Mouse (Mus musculus) small intestine, adult 2 months (tissue): Measurements from ENCODE around the gene Clic4. TPM values are rescaled to one million over a fixed set of nuclear protein-coding genes. Genes with fewer than 3 reads are reported as not detected.

Source experiments
- H3K27ac ChIP-seq: fragments of 200-500 bp; 2 replicates; pipeline ENCODE4 v1.5.1; 2012; ENCODE audit warnings: low read depth, low read length, control low read depth, inconsistent platforms; ENCODE audit not compliant: insufficient read depth
- H3K27me3 ChIP-seq: fragments of 200-500 bp; 2 replicates; pipeline ENCODE4 v1.6.1; 2012; ENCODE audit warnings: mild to moderate bottlenecking, moderate library complexity, low read length, inconsistent platforms; ENCODE audit not compliant: control insufficient read depth, insufficient read depth
- H3K36me3 ChIP-seq: fragments of 200-500 bp; 2 replicates; pipeline ENCODE4 v1.6.1; 2012; ENCODE audit warnings: mild to moderate bottlenecking, low read length, control low read depth, inconsistent platforms; ENCODE audit not compliant: control insufficient read depth, insufficient read depth
- H3K4me1 ChIP-seq: fragments of 200-500 bp; 2 replicates; pipeline ENCODE4 v1.6.1; 2012; ENCODE audit warnings: low read length, inconsistent platforms, mixed read lengths; ENCODE audit not compliant: control insufficient read depth, insufficient read depth, insufficient read length
- H3K4me3 ChIP-seq: fragments of 200-500 bp; 2 replicates; pipeline ENCODE4 v1.5.1; 2012; ENCODE audit warnings: low read depth, mild to moderate bottlenecking, control low read depth, inconsistent platforms, low read length, moderate library complexity
- CTCF ChIP-seq: fragments of 200-500 bp; IDR thresholded peaks from 2 replicates; pipeline ENCODE4 v1.5.1; 2012; ENCODE audit warnings: low read depth, mild to moderate bottlenecking, control low read depth, inconsistent platforms, low read length, moderate library complexity, mixed read lengths; ENCODE audit not compliant: insufficient replicate concordance, insufficient read length; ENCODE audit errors: extremely low read depth
- POLR2A ChIP-seq: fragments of 200-500 bp; IDR thresholded peaks from 2 replicates; pipeline ENCODE4 v1.6.1; 2012; ENCODE audit warnings: low read depth, mild to moderate bottlenecking, control low read depth, inconsistent platforms, low read length, moderate library complexity
- WGBS: fragments of 180-500 bp; shearing (Covaris S2); methylation state at CpG from one replicate; pipeline ENCODE4 v1.1.7; 2018; 5-methylcytosine and 5-hydroxymethylcytosine counted together
- polyA plus RNA-seq: library from polyadenylated mRNA; depleted of rRNA; stranded (reverse); fragments of >200 nt; gene quantifications from 2 replicates; pipeline ENCODE4 v1.2.3, GENCODE M21; 2012

The Clic4 gene
- polyA plus RNA-seq, 1 experiment, result 26.2 TPM

GRCm38 (mm10) chr4:135251801-135252200 is 20.8 kb downstream of the Clic4 start:
- Histone ChIP-seq H3K4me3 (no peak overlapping the region), H3K27ac (no peak overlapping the region), H3K36me3 (no peaks in the 10 kb centered on the region), H3K4me1 (peaks cover 3% of the 10 kb centered on the region; the same call in 1 of the 2 replicates), H3K27me3 (no peaks in the 10 kb centered on the region)
- no peak for TF ChIP-seq POLR2A
- no peak for TF ChIP-seq CTCF
- WGBS, result 77% methylated on average over 2 of the region's 2 CpGs

DNA sequence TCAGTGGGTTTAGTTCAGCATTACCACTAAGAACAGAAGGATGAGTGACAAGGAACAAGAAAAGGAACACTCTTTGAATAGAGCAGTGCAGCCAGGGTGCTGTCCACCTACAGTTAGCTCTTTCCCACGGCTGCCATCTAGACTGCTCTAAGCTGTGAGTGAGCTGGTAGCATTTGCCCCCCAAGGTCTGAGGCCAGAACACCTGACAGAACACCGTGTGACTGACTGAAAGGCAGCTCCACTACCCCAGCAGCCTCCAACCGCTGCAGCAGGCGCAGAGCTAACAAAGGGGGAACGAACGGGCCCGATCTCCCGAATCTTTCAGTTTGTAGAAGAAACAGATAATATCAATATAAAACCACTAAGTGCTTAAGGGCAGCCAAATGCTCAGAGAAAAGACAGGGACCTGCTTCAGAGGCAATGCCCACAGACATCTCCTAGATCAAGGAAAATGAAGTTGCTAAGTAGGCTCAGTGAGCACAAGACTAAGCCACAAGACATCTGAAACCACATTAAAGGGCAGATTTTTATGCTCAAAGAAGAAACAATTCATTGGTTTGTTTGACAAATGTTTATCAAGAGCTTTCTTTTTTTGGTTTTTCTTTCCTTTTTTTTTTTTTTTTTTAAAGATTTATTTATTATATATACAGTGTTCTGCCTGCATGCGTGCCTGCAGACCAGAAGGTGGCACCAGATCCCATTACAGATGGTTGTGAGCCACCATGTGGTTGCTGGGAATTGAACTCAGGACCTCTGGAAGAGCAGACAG is 24.2 kb downstream of the Clic4 start:
- Histone ChIP-seq H3K27ac (no peak overlapping the region), H3K4me1 (peaks cover 4% of the 10 kb centered on the region; the same call in 1 of the 2 replicates), H3K27me3 (0 out of 2 replicates have a peak, but pooled peaks cover 3% of the 10 kb centered on the region), H3K4me3 (no peak overlapping the region), H3K36me3 (no peaks in the 10 kb centered on the region)
- 75% methylated on average over 9 of the region's 9 CpGs for WGBS
- TF ChIP-seq CTCF (no peak), POLR2A (no peak)

DNA sequence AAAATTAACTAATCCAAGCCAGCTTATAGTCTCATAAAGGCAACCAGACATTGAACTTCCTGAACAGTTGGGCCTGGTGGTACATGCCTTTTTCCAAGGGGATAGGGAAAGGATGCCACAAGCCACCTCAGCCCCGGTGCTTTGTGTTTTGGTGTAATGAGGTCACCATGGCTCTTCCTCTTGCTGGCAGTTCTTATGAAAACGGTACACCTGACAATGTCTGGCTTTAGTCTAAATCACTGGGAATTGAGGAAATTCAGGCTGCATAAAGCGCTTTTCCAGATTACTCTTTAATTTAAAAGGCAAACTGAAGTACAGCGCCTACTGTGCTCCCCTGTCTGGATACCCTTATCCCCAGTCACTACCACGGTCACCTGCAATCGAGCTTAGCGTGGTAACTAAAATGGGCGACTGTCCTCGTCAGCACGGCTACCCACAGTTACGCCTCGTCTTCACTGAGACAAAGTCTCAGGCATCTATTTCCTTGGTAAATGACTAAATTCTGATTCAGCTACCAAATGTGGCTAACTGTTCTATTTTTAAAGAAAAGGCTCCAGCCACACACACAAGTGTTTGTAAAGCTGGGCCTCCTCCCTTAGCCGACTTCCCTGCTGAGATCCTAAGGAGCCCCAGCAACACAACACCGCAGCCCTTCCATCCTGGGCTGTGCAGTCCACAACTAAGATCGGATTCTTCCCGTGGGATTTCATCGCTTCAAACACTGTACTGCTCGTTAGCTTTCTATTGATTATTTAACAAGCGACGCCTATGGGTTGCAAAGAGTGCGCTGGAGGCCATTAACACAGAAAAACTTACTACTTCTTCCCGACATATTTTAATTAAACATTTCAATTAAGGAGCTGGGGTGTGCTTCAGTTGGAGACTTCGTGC is 25.5 kb downstream of the Clic4 start:
- 0 out of 2 replicates have a peak, but pooled peaks cover 3% of the 10 kb centered on the region for H3K27me3 ChIP-seq
- H3K27ac ChIP-seq, result no peak overlapping the region
- H3K36me3 ChIP-seq, result no peaks in the 10 kb centered on the region
- H3K4me3 ChIP-seq, result no peak overlapping the region
- WGBS, result 74% methylated on average over 23 of the region's 23 CpGs
- peaks cover 4% of the 10 kb centered on the region; the same call in 1 of the 2 replicates for H3K4me1 ChIP-seq
- TF ChIP-seq POLR2A (no peak), CTCF (no peak)

GRCm38 (mm10) chr4:135246444-135246843 is 26.2 kb downstream of the Clic4 start:
- 26% methylated on average over 2 of the region's 2 CpGs for WGBS
- Histone ChIP-seq H3K36me3 (no peaks in the 10 kb centered on the region), H3K27ac (no peak overlapping the region), H3K4me3 (no peak overlapping the region), H3K4me1 (peaks cover 7% of the 10 kb centered on the region; the same call in 1 of the 2 replicates), H3K27me3 (0 out of 2 replicates have a peak, but pooled peaks cover 3% of the 10 kb centered on the region)
- TF ChIP-seq POLR2A, result no peak
- no peak for TF ChIP-seq CTCF

- Histone ChIP-seq H3K36me3 (no peaks in the 10 kb centered on the region), H3K4me1 (peaks cover 7% of the 10 kb centered on the region; the same call in 1 of the 2 replicates), H3K27me3 (0 out of 2 replicates have a peak, but pooled peaks cover 3% of the 10 kb centered on the region), H3K27ac (no peak overlapping the region), H3K4me3 (no peak overlapping the region)
- TF ChIP-seq CTCF, result no peak
- no peak for TF ChIP-seq POLR2A
- 26% methylated on average over 11 of the region's 11 CpGs for WGBS
Observed at GRCm38 (mm10) chr4:135245841-135246240, 26.8 kb downstream of the Clic4 start.

GRCm38 (mm10) chr4:135244335-135244734 is 28.3 kb downstream of the Clic4 start:
- H3K4me1 ChIP-seq, result peaks cover 7% of the 10 kb centered on the region; the same call in 1 of the 2 replicates
- 0 out of 2 replicates have a peak, but pooled peaks cover 3% of the 10 kb centered on the region for H3K27me3 ChIP-seq
- H3K27ac ChIP-seq, result no peak overlapping the region
- H3K4me3 ChIP-seq, result no peak overlapping the region
- 93% methylated on average over 3 of the region's 3 CpGs for WGBS
- H3K36me3 ChIP-seq, result no peaks in the 10 kb centered on the region
- TF ChIP-seq CTCF (peak; percentile 60; the same call in 1 of the 2 replicates), POLR2A (no peak)

DNA sequence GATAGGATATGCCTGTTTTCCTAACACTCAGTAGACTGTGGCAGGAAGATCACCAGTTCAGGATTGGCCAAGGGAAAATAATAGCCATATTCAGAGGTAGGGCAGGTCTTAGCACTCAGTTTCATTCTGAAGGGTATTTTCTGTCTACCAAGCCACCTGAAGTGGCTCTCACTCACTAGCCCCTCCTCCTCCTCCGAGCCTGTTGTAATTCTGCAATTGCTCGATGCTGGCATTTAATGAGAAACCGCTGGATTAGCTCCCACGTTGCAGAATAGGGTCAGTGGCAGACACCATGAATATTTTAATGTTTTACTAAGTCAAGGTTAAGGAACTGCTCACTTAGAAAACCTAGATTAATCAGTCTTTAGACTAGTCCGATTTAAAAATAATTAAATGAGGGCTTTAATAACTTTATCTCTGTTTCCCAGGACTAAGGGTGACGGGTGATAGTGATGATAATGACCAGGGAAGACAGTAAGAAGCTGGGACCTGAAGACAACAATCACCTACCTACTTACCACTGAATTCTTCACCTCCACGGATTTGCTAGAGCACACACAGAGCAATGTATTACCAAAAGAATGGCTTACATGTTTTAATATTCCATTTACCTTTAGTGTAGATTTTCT is 29.6 kb downstream of the Clic4 start:
- WGBS, result 80% methylated on average over 7 of the region's 7 CpGs

More for the DNA sequence above, 29.6 kb downstream of the Clic4 start:
- H3K4me3 ChIP-seq, result no peak overlapping the region
- 0 out of 2 replicates have a peak, but pooled peaks cover 3% of the 10 kb centered on the region for H3K27me3 ChIP-seq
- TF ChIP-seq CTCF, result no peak
- TF ChIP-seq POLR2A, result no peak
- H3K36me3 ChIP-seq, result 0 out of 2 replicates have a peak, but pooled peaks cover 1% of the 10 kb centered on the region
- no peak overlapping the region for H3K27ac ChIP-seq
- peaks cover 7% of the 10 kb centered on the region; the same call in 1 of the 2 replicates for H3K4me1 ChIP-seq
